Mouse (Mus musculus) ES-E14 (cell line): ENCODE measurements at regions not wholly inside any gene's neighbourhood (a gene's known extent, or its start where the extent isn't known, plus 50 kb on each side); places are given as distances from the start of the nearest gene placed in this dataset.

ENCODE experiments used
- CHD2 ChIP-seq: IDR thresholded peaks from 2 replicates; pipeline ENCODE4 v1.6.1; 2014; ENCODE audit warnings: mild to moderate bottlenecking, low read depth, low read length, inconsistent platforms
- ZC3H11A ChIP-seq: IDR thresholded peaks from 2 replicates; pipeline ENCODE4 v1.6.1; 2012; ENCODE audit warnings: low read depth, mild to moderate bottlenecking, inconsistent platforms, low read length, borderline replicate concordance
- ZNF384 ChIP-seq: IDR thresholded peaks from 2 replicates; pipeline ENCODE4 v1.6.1; 2012; ENCODE audit warnings: low read depth, low read length, inconsistent platforms

DNA sequence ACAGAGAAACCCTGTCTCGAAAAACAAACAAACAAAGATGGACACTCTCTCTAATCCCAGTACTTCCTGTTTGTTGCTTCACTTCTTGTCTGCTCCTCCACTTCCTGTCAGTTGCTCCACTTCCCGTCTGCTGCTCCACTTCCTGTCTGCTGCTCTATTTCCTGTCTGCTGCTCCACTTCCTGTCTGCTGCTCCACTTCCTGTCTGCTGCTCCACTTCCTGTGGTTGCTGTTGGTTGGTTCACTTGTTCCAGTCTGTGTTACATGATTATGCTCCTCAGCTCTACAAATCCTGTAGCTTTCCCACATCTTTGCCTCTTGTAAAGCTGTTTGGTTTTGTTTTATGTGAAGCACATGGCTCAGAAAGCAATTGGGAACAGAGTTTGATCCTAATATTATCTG lies 65.4 kb upstream of the Lrig3 start:
- TF ChIP-seq ZC3H11A (no peak), ZNF384 (no peak), CHD2 (no peak)
